Mouse (Mus musculus): ENCODE results near the gene Sh3bp1.

Sh3bp1 gene

GRCm38 (mm10) chr15:78916052-78916826, 16.7 kb downstream of the Sh3bp1 start:
- peak; percentile 65 for DNase-seq

- peak; percentile 42 for DNase-seq
Measured at GRCm38 (mm10) chr15:78918126-78918525, 18.6 kb downstream of the Sh3bp1 start.

GRCm38 (mm10) chr15:78919914-78920313, 20.3 kb downstream of the Sh3bp1 start:
- no peak for DNase-seq

DNA sequence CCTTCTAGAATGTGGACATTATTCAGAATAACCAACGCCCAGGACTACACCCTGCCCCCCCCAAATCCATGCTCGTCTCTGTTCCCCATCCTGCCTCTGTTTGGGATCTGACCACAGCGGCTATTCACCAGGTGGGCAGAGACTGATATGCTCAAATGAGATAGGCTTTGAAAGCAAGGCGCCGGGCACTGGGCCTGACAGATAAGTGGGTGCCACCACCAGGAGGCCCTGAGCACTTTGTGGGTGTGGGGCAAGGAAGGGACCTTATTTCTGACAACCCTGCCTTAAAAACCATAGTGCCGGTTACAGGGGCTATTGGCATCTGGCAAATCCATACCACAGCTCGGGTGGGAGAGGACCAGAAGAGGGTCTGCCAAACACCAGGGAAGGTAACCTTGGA, 23.1 kb downstream of the Sh3bp1 start:
- DNase-seq, result no peak

DNA sequence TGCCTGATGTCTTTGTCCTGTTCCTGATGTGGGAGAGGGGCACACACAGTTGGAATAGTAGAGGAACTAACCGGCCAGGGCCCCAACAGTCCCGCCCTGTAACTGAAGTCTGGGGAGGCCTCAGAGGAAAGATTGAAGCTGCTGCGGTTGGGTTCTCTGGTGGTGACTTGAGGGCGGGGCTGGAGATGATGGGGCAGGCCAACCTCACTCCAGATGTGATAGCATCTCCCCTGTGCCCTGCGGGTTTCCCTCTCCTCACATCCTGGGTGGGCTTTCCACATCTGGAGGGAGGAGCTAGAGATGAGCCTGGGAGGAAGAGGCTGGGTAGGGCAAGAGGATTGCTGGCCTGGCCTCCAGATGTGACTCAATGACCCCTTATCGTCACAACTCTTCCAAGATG, 24.0 kb downstream of the Sh3bp1 start:
- no peak for DNase-seq

GRCm38 (mm10) chr15:78925129-78925528, 25.6 kb downstream of the Sh3bp1 start:
- DNase-seq, result no peak

- DNase-seq, result peak; percentile 75
Measured at GRCm38 (mm10) chr15:78926021-78926919, 26.7 kb downstream of the Sh3bp1 start, which contains the start of gene Lgals1. Lgals1 (plus strand) TSS chr15:78926725.

- peak; percentile 42 for DNase-seq
Measured at GRCm38 (mm10) chr15:78927021-78927787, 27.6 kb downstream of the Sh3bp1 start.

DNA sequence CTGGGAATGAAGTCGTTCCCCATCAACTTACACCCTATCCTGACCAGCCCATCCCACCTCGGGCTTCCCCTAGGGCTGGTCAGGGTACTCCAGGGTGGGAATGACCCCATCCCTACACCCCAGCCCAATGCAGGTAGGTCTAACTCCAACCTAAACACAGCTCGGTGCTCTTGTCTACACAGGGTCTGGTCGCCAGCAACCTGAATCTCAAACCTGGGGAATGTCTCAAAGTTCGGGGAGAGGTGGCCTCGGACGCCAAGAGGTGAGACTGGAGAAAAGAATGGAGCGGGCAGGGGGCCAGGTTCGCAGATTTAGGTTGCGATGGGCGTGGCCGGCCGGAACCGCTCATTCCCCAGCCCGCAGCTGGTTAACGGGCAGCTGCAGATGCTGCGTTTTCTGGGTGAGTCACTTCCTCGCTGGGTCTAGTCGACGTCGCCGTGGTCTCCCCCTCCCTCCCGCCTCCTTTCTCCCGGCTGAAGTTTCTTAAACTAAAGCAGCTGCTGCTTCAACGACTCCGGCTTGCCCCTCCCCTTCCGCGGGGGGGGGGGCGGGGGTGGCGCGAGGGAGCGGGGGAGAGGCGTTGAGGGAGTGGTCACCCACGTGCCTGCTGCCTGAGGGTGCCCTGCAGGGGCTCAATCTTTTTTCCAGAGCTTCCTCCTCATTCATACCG, 28.4 kb downstream of the Sh3bp1 start:
- DNase-seq, result no peak

DNA sequence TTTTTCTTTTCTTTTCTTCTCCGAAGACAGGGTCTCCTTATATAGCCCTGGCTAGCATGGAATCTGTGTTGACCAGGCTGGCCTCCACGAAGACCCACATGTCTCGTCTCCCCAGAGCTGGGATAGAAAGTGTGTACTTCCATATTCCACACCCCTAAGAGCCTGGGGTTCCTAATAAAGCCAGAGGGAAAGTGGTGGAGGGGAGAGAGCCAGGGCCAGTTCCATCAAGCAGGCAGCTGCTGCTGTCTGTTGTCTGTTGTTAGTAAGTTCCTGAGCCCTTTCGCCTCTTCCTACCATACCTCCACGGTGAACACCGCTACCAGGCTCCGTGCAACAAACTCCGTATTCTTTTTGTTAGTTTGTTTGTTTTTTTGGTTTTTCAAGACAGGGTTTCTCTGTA, 29.0 kb downstream of the Sh3bp1 start:
- no peak for DNase-seq

GRCm38 (mm10) chr15:78930192-78930706, 30.7 kb downstream of the Sh3bp1 start:
- no peak for DNase-seq

DNA sequence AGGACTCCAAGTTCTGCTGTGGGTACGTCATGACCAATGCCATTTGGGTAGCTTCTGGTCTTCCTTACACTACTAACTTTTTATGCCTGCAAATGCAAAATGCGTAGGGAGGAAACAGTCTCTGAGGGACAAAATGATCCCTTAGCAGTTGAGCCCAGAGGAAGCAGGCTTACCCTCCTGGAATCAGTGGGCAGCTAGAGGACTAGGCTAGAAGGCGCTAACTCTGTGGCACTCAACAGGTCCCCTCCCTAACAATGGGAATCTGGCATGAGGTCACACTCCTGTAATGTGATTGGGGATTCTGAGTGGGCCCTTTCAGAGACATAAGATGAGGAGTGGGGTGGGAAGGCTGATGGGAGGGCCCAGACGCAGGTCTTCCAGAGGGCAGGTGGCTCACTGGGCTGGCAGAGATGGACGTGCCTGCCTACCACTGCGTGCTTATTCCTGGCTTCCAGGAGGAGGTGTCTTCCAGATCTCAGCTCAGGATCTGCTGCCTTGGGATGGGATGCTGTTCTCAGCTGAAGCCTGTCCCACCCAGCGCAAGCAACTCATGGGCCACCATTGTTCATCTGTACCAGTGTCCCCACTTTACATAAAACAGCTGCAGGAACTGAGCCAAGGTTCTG, 31.3 kb downstream of the Sh3bp1 start:
- no peak for DNase-seq

DNA sequence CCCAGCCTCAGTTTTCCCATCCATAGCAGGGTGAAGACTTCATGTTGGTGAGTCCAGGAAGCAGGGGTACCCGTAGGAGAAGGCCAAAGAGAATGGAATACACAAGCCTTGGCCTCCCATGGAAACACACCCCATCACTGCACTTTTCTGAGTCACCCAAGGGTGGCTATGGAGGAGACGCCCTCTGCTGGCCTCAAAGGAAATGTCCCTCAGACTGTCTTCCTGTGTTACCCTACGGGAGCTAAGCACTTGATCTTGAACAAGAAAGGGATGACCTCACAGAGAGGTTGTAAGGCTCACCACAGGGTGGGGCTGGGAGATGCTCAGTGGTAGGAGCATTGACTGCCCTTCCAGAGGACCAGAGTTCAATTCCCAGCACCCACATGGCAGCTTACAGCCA, 32.0 kb downstream of the Sh3bp1 start:
- DNase-seq, result no peak

DNA sequence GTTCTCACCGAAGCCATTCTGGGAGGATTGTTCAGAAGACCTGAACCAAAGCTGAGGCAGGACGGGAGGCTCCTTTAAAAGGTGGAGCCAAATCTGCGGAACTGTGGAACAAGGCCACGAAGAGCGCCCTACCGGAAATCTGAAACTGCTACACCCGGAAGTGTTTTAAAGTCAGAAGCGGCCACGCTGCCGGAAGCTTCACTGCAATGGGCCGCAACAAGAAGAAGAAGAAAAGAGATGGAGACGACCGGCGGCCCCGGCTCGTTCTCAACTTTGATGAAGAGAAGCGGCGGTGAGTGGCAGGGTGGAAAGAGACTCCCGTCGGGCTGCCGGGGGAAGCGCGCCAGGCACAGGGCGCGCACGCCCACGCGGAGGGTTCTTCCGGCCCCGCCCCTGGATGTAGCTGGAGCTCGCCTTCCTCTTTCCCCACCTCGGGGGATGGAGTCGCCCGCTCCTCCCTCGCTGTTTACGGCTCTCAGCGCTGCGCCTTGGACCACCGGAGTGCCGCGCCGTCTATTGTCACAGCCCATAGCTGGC, 35.3 kb downstream of the Sh3bp1 start, which contains the start of gene Nol12:
Gene Nol12, plus strand, starts transcription at position 150 of the 537 bp plus-strand sequence.
- peak; percentile 79 for DNase-seq

DNA sequence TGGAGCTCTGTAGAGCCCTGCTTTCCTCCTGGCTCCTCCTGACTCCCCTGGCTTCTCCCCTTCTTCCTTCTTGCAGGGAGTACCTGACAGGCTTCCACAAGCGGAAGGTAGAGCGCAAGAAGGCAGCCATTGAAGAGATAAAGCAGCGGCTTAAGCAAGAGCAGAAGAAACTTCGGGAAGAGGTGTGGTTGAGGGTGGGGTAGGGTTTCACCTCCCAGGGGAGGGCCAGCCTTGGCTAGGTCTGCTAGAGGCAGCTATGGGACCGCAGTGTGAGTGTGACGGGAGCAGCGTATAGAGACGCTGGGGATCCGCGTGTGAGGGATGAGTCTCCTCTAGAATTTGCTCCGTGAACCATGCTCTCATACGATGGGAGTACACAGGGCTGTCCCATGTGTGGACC, 36.8 kb downstream of the Sh3bp1 start:
- DNase-seq, result no peak

DNA sequence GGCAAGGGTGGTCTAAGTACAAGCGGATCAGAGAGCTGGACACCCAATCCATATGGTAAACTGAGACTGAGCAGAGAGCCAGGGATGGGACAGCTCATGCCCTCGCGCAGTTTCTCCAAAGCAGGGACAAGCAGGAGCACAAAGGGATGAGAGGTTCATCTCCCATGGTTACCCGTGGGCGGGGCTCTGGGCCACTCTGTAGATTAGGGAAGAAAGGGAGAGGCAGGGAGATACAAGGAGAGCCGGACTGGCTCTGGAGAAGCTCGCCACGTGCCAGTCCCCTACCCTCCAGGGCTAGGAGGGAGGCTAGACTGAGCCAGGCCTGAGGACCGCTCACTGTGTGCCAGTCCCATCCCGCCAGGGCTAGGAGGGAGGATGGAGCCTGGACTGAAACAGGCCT, 37.7 kb downstream of the Sh3bp1 start:
- DNase-seq, result no peak

DNA sequence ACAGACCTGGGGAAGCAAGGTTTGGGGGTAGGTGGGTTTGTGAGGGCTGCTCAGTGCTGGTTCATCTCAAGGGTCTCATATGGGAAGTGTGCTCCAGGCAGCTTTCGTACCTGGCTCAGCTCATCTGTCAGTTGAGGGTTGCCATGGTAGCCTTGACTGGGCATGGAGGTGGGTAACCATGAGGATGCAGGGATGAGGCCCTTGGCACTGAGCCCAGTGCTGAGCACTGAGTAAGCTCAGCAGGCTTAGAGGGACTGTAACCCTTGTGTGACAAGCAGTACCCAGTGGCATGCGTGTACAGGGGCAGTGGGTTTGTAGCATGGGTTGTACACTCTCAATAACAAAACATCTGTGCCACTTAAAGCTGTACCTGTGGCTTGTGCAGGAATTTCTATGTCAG, 38.4 kb downstream of the Sh3bp1 start:
- DNase-seq, result no peak

DNA sequence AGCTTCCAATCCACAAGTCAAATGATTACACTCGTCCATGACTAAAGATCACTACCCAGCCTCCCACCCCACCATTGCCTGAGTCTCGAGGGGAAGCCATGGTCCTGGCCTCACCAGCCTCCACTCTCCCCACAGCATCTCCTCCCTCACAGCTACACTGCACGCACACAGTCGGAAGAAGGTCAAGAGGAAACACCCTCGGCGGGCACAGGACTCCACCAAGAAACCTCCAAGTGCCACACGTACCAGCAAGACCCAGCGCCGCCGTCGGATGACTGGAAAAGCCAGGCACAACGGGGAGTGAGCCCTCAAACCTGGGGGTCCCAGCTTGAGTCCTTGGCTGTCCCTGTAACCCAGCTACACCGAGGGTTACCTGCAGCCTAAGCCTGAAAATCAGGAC, 40.8 kb downstream of the Sh3bp1 start:
- no peak for DNase-seq

- peak; percentile 85 for DNase-seq
Measured at GRCm38 (mm10) chr15:78942663-78943062, 43.1 kb downstream of the Sh3bp1 start.

GRCm38 (mm10) chr15:78946232-78946631, 46.7 kb downstream of the Sh3bp1 start:
- DNase-seq, result no peak

DNA sequence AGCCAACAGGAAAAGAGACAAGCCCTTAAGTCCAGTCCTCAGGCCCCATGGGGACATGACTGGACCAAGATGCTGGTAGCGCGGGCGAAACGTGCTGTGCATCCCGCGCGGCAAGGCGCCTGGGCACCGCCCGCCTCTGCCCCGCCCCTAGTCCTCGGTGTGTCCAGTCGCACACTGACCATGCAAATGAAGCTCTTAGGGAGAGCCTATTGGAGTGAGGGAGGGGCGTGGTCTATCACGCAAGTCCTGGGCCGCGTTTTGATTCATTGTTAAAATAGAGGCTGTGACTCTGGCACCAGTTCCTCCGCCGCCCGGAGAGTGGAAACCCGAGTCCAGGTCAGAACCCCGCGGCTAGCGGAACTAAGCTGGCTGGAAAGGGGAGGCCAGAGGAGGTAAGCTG, 48.1 kb downstream of the Sh3bp1 start, which contains the start of gene Triobp:
Gene Triobp, plus strand, starts transcription at position 68 of the 400 bp plus-strand sequence.
- DNase-seq, result peak; percentile 87
